Mouse (Mus musculus): ENCODE measurements around the gene Amz2. TPM values are rescaled to one million over a fixed set of nuclear protein-coding genes. Genes with fewer than 3 reads are reported as not detected.

Gene Amz2
- total and polyA plus RNA-seq, 3 experiments: 17.3 to 127 (median 114) TPM

DNA sequence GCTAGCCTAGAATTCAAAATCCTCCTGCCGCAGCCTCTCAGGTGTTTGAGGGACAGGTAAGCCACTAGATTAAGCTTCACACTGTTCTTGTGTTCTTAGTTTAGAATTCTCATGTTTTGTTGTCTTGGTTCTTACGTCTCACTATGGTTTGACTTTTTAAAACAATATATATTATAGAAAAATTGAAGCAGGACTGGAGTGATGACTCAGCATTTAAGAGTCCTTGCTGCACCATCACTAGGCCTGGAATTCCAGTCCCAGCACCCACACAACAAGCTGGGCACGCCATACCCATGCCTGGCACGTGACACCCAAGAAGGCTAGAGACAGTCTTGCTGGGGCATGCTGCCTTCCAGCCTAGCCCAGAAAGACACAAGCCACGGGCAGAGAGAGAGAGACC, 19.3 kb upstream of the Amz2 start:
- ATAC-seq (ENCODE audit: extremely low read depth, insufficient number of reproducible peaks, low FRiP score, poor library complexity, severe bottlenecking): no peak
- H3K4me3 ChIP-seq (ENCODE audit: low read depth, low read length): no peak overlapping the region
- DNase-seq (ENCODE audit: low spot score): no peak
- peaks cover 2% of the 10 kb centered on the region for H3K36me3 ChIP-seq (replicated peaks)
- no peaks in the 10 kb centered on the region for H3K9me3 ChIP-seq (replicated peaks)
- no peaks in the 10 kb centered on the region for H3K27me3 ChIP-seq (ENCODE audit: insufficient read depth, low read length)
- no peaks in the 10 kb centered on the region; the same call in 1 of the 2 replicates for H3K4me1 ChIP-seq (ENCODE audit: insufficient read depth, low read depth, low read length)
- TF ChIP-seq GATA2 (IDR thresholded peaks at IDR 0.05; ENCODE audit: borderline replicate concordance, low read depth, low read length) (no peak), CTCF (IDR thresholded peaks at IDR 0.05; ENCODE audit: low read depth, low read length) (no peak), POLR2AphosphoS5 (IDR thresholded peaks at IDR 0.05; ENCODE audit: insufficient replicate concordance, low read depth, low read length) (no peak), GATA1 (IDR thresholded peaks at IDR 0.05; ENCODE audit: borderline replicate concordance, low read length) (no peak), TAL1 (conservative IDR thresholded peaks at IDR 0.05; ENCODE audit: low read depth, low read length) (no peak)

DNA sequence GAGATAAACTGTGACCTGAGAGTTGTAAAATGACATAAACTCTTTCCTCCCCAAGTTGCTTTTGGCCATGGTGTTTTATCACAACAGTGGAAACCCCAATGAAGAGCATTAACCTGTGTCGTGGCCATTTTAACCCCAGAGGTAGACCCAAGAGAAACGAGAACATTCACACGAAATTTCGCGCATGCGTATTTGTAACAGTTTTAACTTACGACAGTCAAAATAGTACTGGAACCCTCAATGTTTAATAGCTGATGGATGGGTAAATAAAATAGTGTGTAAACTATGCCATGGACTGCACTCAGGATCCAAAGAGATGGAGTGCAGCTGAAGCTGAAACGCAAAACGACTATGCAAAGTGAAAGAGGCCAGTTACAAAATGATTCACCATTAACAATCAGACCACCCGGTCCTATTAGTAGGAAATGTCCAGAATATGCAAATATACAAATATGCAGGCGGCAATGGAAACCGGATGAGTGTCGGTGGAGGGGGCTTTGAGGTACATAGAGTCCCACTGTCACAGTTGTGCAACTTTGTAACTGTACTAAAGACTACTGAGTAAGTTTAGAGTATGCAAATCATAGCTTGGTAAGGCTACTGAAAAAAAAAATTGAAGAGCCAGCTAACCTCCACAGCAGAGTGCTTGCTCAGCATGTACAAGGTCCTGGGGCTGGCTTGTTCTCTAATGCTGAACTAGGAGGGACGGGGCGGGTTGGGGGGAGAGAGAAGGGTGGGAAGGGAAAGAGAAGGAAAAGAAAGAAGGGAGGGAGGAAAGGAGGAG, 15.4 kb upstream of the Amz2 start:
- H3K36me3 ChIP-seq (replicated peaks): no peaks in the 10 kb centered on the region
- ATAC-seq (ENCODE audit: extremely low read depth, insufficient number of reproducible peaks, low FRiP score, poor library complexity, severe bottlenecking): no peak
- peaks cover 6% of the 10 kb centered on the region; the same call in 1 of the 2 replicates for H3K27me3 ChIP-seq (ENCODE audit: insufficient read depth, low read length)
- TF ChIP-seq POLR2AphosphoS5 (IDR thresholded peaks at IDR 0.05; ENCODE audit: insufficient replicate concordance, low read depth, low read length) (no peak), CTCF (IDR thresholded peaks at IDR 0.05; ENCODE audit: low read depth, low read length) (no peak), GATA1 (IDR thresholded peaks at IDR 0.05; ENCODE audit: borderline replicate concordance, low read length) (no peak), TAL1 (conservative IDR thresholded peaks at IDR 0.05; ENCODE audit: low read depth, low read length) (no peak), GATA2 (IDR thresholded peaks at IDR 0.05; ENCODE audit: borderline replicate concordance, low read depth, low read length) (no peak)
- H3K9me3 ChIP-seq (replicated peaks): no peaks in the 10 kb centered on the region
- DNase-seq (ENCODE audit: low spot score): no peak
- no peak overlapping the region for H3K4me3 ChIP-seq (ENCODE audit: low read depth, low read length)
- H3K4me1 ChIP-seq (ENCODE audit: insufficient read depth, low read depth, low read length): no peaks in the 10 kb centered on the region; the same call in 1 of the 2 replicates

DNA sequence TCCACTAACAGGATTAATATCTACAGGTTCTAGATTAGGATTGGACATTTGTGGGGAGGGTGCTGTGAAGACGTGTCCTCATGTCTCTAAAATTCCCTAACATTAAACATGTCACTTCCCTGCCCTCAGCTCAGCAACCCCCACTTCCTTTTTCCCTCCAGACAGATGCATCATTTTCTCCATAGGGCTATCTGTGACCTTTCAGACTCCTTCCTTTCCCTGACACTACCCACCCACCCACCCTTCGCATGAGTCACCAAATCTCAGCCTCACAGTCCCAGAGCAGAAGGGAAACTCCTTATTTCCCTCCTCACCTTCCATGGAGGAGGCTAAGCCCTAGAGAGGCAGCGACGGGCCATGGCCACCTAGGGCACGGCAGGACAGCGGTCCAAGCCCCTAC, 12.1 kb upstream of the Amz2 start, which contains the start of gene 9930022D16Rik:
Gene 9930022D16Rik, plus strand, starts transcription at position 301 of the 400 bp plus-strand sequence.
- H3K27me3 ChIP-seq (ENCODE audit: insufficient read depth, low read length): peaks cover 6% of the 10 kb centered on the region; the same call in 1 of the 2 replicates
- peaks cover 14% of the 10 kb centered on the region for H3K4me1 ChIP-seq (ENCODE audit: insufficient read depth, low read depth, low read length)
- H3K9me3 ChIP-seq (replicated peaks): no peaks in the 10 kb centered on the region
- no peak for TF ChIP-seq TAL1 (conservative IDR thresholded peaks at IDR 0.05; ENCODE audit: low read depth, low read length)
- no peak for TF ChIP-seq CTCF (IDR thresholded peaks at IDR 0.05; ENCODE audit: low read depth, low read length)
- TF ChIP-seq POLR2AphosphoS5 (IDR thresholded peaks at IDR 0.05; ENCODE audit: insufficient replicate concordance, low read depth, low read length): no peak
- no peak for TF ChIP-seq GATA2 (IDR thresholded peaks at IDR 0.05; ENCODE audit: borderline replicate concordance, low read depth, low read length)
- no peak for TF ChIP-seq GATA1 (IDR thresholded peaks at IDR 0.05; ENCODE audit: borderline replicate concordance, low read length)
- H3K36me3 ChIP-seq (replicated peaks): no peaks in the 10 kb centered on the region
- DNase-seq (ENCODE audit: low spot score) (no peak), ATAC-seq (ENCODE audit: extremely low read depth, insufficient number of reproducible peaks, low FRiP score, poor library complexity, severe bottlenecking) (no peak)
- H3K4me3 ChIP-seq (ENCODE audit: low read depth, low read length): no peak within 1 kb of the TSS

DNA sequence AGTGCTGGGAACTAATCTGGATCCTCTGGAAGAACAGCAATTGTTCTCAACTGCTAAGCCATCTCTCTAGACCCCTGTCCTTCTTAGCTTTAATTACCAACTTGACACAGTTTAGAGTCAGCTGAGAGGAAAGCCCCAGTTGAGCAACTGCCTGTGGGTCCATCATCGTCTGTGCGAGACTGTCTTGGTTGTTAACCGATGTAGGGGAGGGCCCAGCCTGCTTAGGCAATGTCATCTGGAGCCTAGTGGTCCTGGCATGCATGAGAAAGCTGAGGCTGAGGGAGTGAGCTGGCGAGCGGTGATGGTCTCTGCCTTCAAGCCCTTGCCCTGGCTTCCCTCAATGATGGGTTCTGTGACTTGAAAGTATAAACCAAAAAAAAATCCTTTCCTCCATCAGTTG, 10.9 kb upstream of the Amz2 start:
- no peak for DNase-seq (ENCODE audit: low spot score)
- H3K4me3 ChIP-seq (ENCODE audit: low read depth, low read length): no peak overlapping the region
- H3K36me3 ChIP-seq (replicated peaks): no peaks in the 10 kb centered on the region
- H3K4me1 ChIP-seq (ENCODE audit: insufficient read depth, low read depth, low read length): peaks cover 22% of the 10 kb centered on the region
- TF ChIP-seq CTCF (IDR thresholded peaks at IDR 0.05; ENCODE audit: low read depth, low read length) (no peak), TAL1 (conservative IDR thresholded peaks at IDR 0.05; ENCODE audit: low read depth, low read length) (no peak), POLR2AphosphoS5 (IDR thresholded peaks at IDR 0.05; ENCODE audit: insufficient replicate concordance, low read depth, low read length) (no peak), GATA1 (IDR thresholded peaks at IDR 0.05; ENCODE audit: borderline replicate concordance, low read length) (no peak), GATA2 (IDR thresholded peaks at IDR 0.05; ENCODE audit: borderline replicate concordance, low read depth, low read length) (no peak)
- no peaks in the 10 kb centered on the region for H3K9me3 ChIP-seq (replicated peaks)
- no peak for ATAC-seq (ENCODE audit: extremely low read depth, insufficient number of reproducible peaks, low FRiP score, poor library complexity, severe bottlenecking)
- peaks cover 6% of the 10 kb centered on the region; the same call in 1 of the 2 replicates for H3K27me3 ChIP-seq (ENCODE audit: insufficient read depth, low read length)

DNA sequence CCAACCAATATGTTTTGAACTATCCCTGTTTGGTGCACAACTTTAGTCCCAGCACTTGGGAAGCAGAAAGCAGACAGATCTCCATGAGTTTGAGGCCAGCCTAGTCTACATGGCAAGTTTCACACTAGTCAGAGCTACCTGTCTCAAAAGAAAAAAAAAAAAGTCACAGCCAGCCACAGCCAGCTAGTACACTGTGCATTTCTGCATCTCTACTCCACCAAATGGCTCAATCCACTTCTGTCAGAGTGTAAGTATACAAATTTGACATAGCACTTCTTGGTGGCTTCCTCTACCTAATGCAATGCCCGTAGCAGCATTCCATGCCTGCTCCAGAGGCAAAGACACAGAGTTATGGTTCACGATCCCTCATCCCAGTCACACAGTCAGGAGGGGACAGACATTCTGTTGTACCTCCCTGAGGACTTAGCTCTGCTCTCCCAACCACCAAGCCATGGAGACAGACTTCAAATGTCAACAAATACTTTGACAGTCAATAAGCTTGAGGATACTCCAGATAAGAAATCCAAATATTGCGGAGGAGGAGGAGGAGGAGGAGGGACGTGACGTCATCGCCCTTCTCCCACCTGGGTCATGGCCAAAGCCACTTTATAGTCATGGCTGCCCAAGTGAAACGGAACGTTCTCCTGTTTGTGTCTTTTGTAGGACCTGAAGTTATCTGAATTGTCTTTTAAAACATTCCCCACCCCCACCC, 8.9 kb upstream of the Amz2 start:
- ATAC-seq (ENCODE audit: extremely low read depth, insufficient number of reproducible peaks, low FRiP score, poor library complexity, severe bottlenecking) (no peak), DNase-seq (ENCODE audit: low spot score) (no peak)
- H3K9me3 ChIP-seq (replicated peaks): no peaks in the 10 kb centered on the region
- no peak overlapping the region for H3K4me3 ChIP-seq (ENCODE audit: low read depth, low read length)
- H3K27me3 ChIP-seq (ENCODE audit: insufficient read depth, low read length): peaks cover 6% of the 10 kb centered on the region; the same call in 1 of the 2 replicates
- TF ChIP-seq GATA2 (IDR thresholded peaks at IDR 0.05; ENCODE audit: borderline replicate concordance, low read depth, low read length) (no peak), TAL1 (conservative IDR thresholded peaks at IDR 0.05; ENCODE audit: low read depth, low read length) (no peak), CTCF (IDR thresholded peaks at IDR 0.05; ENCODE audit: low read depth, low read length) (no peak), GATA1 (IDR thresholded peaks at IDR 0.05; ENCODE audit: borderline replicate concordance, low read length) (no peak), POLR2AphosphoS5 (IDR thresholded peaks at IDR 0.05; ENCODE audit: insufficient replicate concordance, low read depth, low read length) (no peak)
- H3K36me3 ChIP-seq (replicated peaks): no peaks in the 10 kb centered on the region
- H3K4me1 ChIP-seq (ENCODE audit: insufficient read depth, low read depth, low read length): peaks cover 41% of the 10 kb centered on the region
